Mouse (Mus musculus) lung, postnatal 14 days (tissue): ENCODE measurements around the gene Ptbp2.
A peak's percentile ranks its signal among the peaks of the same experiment; 100 is the strongest.

Experiments
- DNase-seq: peaks from one replicate; pipeline ENCODE4 v3.0.0; 2021

Ptbp2 gene

DNA sequence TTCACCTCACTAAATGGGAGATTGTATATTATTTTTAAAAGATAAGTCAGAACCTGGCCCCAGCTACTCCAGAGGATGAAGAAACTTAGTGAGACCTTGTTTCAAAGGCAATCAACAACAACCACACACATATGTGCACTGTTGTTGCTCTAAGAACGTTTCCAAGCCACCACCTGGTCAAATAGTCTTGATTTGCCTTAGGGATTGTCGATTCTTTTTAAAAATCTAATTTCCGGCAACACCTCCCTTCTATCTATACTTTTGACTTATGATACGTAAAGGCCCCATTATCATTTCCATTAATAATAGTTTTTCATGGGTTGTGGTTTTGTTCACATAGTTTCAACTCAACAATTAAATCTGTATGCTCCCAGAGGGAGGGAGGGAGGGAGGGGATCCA lies at the start of gene Ptbp2:
Ptbp2 (minus strand) TSS at position 101 of the 400 bp plus-strand sequence.
- no peak for DNase-seq

DNA sequence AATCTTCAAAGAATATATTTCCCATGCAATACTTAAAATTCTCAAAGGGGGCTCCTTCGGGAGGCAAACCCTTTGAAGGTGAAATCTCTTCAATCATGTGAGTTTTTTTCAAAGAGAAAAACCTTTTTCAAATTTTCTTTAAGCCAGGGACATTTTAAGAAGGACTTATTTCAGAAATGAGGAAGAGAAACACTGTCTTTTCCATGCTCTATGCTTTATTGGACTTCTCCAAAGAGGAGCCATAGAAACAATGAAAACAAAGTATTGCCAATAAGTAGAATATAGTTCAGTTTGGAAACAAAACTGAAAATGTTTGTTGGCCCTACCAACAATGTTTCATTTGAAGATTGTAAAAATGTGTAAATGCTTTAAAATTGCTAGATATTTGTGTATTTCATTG lies 30.4 kb upstream of the Ptbp2 start:
- no peak for DNase-seq

DNA sequence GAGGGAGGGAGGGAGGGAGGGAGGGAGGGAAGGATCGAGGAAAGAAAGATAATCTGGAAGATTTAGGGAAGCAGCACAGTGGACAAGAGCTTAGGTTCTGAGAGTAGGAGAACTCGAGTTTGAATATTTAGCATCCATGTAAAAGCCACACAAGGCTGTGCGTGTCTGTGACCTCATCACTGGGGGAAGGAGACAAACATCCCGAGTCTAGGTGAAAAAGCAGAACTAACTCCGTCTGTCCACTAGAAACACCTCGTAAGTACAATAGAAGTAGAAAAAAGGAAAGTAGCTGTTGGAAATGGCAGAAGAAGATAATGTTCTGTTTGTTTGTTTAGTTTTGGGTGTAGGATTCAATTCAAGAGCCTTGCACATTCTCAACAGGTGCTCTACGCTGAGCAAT lies 21.9 kb upstream of the Ptbp2 start:
- DNase-seq, result no peak

DNA sequence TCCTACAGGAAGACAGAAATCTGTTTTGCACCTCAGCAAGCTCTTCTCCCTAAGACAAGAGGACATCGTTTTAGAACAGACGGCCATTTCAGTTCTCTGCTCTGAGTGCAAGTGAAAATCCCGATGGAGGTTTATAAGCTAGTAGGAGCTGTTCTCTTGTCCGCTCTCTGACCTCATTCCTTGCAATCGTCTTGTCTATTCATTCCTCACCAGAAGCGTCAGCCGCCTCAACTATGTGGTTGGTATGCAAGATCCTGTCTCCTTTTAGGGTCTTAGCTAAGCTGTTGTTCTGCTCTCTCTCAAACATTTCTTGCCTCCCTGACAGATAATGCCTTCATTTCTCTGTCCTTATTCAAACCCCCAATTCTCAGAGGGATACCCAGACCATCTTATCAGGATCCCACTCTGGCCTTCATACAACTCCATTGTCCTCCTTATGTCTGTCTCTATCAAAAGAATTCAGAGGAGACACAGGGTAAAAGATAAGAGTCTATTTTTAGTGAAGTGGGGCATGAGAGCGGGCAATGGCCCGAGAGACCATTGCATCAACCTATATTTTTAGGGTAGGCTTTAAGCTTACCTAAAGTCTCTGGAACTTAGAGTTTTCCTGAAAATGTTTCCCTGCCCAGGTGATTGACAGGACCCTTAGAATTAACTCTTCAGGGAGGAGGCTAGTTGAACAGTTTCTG lies 10.6 kb upstream of the Ptbp2 start:
- no peak for DNase-seq

DNA sequence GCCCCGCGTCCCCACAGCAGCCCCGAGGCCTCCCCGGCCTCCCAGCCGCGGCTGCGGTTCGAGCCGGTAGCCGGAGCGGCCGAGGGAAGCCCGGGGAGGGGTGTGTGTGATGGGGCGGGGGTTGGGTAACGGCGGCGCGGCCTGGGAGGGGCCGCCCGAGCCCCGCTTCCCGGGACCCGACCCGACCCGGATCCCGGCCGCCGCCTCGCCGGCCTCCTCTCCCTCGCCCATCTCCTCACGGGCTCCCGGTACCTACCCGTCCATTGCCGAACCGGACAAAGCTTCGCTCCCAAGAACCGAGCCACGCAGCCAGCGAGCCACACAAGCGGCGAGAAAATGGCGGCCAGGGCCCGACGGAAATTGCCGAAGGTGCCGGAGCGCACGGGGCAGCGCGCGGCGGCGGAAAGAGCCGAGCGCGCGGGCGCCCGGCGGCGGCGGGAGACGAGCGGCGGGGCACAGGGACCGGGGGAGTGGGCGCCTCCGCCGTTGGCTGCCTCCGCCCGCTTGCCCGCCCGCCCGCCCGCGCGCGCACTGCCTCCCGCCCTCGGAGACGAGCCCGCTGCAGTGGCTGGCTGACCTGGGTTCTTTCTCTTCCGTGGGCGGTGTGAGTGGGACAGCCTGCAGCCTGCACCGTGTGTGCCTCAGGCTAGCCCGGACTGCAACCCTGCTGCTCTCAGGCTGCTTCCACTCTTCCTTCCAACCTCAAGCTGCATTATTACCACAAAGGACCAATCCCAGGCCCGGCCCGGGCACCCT lies 1.1 kb downstream of the Ptbp2 start:
- DNase-seq, result peak; percentile 86

DNA sequence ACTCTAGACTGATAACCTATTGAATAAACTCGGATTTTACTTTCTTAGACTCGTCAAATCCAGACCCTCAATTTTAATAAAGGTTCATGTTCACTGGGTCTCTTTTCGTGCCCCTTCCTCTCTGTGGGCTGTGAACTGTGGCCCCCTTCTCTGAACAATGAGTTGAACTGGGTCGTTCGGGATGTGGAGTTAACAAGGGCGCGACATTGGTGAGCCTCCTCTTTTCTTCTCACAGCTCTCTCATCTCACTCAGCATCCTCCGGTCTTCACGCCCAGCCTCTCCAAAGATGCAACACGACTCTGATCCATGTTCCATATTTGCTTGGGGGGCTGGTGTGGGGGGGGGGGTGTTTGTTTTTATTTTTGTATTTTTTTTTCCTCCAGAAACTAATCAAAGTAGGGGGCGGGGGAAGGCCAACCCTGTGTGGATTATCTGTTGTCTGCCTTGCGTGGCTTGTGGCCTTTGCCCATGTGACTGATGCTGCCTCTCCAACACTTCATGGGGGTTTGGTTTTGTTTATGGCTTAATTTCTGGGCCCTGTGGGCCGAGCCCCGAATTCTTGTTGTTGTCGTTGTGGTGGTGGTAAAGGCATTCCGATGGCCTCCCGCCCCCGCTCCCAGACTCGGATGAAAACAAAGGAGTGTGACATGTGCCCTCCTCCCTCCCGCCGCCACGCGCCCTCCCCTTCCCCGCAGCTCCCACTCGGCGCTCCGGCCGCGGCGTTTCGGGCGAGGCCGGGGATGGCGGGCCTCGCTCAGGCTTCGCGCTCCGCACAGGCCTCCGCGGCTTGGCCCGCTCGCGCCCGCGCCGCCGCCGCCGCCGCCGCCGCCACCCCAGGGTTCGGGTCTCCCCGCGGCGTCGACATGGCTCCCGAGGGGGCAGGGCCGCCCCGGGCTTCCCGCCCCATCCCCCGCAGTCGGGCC lies 2.0 kb downstream of the Ptbp2 start:
- DNase-seq, result peak; percentile 51

DNA sequence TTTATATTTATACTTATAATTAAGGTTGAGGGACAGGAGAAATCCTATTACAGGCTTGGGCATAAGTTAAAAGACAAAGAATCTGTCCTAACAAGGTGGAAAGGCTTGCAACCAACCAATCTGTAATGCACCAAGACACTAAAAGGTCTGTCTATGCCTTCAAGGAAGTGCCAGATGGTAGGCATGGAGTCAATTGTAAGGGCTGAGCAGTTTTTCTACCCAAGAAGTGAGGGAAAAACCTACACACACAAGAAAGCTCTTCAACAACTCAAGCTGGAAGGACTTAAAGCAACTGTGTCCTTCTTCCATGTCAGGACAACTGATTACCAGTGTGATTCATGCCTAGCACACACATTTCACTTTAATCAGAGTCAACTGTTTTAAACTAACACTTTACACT lies 3.4 kb downstream of the Ptbp2 start:
- no peak for DNase-seq

DNA sequence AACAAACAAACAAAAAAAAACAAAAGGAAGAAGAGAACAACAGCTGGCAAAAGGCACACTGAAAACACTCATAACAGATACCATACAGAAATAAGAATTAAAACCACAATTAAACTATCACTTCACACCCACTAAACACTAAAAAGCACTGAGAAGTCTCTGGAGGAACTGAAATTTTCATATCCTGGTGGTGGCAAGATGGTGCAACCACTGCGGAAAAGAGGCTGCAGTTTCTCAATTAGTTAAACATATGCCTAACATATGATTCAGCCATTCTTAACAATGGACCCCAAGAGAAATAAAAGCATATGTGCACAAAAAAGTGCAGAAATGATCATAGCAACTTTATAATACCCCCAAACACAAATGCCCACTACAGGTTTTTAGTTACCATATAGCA lies 5.0 kb downstream of the Ptbp2 start:
- DNase-seq, result no peak

DNA sequence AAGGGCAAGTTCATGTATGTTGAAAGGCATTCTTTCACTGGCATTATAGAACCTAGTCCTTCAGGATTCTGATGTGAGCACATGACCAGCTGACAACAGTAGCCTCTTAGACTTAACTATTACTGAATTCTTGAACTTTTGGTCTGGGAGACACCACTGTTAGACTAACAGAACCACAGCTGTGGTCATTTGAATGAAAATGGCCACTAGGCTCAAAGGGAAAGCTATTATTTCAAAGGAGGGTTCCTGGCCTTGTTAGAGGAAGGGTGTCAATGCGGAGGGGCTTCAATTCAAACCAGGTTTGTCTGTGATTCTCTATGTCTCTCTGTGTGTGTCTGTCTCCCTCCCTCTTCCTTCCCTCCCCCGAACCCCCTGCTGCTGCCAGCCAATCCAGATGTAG lies 5.8 kb downstream of the Ptbp2 start:
- DNase-seq, result no peak

DNA sequence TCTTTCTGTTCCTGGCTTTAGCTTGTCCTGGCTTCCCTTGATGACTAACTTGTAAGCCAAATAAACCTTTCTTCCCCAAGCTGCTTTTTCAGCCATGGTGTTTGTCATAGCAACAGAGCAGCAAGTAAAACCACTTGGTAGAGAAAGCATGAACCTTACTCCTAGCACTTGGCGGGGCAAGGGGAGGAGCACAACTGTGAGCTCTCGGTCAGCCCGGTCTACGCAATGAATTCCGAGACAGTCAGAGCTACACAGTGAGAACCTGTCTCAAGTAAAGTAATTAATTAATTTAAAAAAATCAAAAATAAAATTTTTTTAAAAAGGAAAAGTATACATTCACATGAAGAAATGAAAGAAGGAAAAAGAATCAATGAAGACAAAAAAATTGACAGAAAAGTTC lies 8.1 kb downstream of the Ptbp2 start:
- no peak for DNase-seq

DNA sequence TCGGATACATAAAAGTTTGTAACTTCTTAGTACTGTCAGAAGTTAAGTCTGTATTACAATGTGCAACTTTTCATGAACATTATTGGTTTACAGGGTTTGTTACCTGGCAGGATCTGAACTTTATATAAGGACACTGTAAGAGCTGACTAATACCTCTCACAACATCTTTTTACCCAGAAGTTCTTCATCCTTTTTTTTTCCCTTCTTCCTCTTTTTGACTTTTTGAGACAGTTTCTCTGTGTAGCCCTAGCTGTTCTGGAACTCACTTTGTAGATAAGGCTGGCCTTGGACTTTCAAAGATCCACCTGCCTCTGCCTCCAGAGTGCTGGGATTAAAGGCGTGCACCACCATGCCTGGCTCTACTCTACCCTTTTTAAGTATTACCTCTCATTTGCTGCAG lies 11.5 kb downstream of the Ptbp2 start:
- DNase-seq, result no peak

DNA sequence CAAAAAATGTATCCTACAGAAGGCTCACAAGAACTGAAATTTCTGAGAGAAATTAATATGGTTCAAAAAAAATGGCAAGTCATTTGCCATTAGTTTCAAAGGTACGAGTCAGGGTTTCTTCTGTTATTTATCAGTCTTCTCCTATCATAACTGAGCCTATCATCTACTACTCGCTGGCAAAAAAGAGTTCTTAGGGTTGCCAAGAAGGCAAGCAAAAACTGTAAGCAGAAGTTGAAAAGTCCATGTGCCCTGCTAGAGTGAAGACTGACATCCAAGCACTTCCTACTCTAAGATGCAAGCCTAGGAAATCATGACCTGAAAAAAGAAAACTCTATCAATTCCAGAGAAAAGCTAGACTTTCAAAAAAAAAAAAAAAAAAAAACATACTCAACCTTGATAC lies 20.5 kb downstream of the Ptbp2 start:
- no peak for DNase-seq

DNA sequence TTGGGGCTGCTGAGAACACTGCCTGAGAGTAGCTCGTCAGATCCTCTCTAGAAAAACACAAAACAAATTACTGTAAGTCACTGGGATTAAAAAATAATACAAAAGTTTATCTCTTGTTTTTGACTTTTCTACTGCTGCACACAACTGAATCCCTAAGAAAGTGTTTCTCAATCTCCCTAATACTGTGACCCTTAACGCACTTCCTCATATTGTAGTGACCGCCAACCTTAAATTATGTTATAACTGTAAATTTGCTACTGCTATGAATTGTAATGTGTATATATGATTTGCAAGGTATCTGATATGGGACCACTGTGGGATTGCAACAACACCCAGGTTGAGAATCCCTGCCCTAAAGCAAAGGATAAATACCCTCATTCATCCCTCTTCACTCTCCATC lies 22.5 kb downstream of the Ptbp2 start:
- DNase-seq, result no peak

DNA sequence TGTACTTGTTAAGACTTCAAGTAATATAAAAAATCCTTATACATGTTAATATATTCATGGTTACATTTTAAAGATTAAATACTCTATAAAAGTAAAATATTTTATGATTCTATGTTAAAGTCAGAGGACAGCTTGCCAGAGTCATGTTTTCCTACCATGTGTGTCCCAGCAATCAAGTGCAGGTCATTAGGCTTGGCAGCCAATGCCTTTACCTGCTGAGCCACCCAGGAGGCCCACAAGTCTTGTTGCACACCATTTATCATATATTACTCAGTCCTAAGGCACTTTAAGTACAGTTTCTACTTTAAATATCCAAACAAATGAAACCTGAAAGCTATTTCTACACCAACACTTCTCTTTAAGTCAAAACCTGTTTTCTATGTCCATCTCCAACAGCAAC lies 30.5 kb downstream of the Ptbp2 start:
- no peak for DNase-seq

DNA sequence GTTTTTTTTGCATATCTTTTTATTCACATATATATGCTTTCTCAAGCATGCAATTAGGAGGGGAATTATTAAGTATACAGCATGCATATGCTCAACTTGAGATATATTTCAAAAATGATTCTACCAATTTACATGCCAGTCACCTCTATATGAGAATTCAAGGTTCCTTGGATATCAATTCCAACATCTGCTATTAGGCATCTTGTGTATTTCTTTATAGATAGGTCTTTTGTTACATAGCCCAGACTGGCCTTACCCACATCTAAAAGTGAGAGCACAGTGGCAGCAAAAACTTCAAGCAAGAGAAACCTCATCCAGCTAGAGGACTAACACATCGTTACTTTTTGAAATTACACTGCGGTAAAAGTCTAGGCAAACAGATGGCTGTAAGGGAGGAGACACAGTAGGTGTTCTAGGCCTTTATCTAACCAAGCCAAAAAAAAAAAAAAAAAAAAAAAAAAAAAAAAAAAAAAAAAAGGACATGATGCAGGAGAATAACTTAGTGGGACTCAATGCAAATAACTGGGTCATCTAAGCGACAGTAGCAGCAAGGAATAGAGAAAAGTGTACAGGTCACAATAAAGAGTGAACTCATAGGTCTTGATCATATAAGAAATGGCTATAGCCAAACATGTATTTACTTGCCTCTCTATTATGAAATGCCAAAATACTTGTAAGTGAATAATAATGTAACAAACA lies 34.6 kb downstream of the Ptbp2 start:
- DNase-seq, result no peak

DNA sequence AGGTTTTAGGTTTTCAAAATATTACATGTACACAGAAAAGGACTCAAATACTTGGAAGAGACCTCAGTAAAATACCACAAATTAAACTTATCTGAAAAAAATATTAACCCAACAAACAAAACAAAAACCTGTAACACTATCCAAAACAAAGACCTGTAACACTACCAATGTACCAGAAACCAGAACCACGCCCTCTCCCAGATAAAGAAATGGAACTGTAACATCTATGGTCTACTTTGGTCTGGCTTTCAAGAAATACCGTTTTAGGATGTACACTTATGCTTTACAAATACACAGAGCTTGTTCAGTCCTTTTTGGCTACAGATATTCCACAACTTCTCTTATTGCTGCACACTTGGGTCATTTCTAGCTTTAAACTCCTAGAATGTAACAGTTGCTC lies 35.1 kb downstream of the Ptbp2 start:
- no peak for DNase-seq

DNA sequence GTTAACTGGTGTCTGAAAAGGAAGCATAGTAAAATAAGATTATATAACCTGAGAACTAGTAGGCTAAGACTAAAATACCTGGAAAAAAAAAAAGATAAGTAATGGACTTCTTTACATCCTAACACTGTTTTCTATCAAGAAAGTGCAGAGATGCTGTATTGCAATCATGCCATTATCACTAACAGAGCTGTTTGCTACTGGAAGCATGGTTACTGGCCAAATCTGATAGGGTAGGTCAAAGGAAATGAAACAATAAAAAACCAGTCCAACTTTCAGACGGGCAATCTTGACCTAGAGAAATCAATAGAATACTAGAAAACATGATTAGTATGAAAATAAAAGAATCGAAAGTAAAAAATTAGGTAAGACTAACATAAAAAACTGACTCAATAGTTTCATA lies 37.6 kb downstream of the Ptbp2 start:
- DNase-seq, result no peak

DNA sequence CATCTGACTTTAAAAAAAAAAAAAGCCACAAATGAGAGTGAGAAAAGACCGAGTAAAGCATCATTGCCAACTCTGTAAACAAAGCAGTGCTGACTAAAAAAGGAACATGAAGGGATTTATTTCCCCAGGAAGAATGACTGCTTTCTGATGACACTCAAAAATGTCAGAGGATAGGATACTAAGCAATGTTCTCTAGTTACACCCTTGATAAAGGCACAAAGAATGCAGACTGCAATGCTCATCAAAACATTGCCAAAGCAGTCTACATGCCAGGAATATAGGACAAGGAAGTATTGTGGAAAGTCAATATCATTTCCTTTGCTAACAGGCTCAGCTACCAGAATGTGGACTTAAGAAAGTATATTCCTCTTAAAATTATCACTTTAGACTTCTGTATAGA lies 38.5 kb downstream of the Ptbp2 start:
- DNase-seq, result no peak

DNA sequence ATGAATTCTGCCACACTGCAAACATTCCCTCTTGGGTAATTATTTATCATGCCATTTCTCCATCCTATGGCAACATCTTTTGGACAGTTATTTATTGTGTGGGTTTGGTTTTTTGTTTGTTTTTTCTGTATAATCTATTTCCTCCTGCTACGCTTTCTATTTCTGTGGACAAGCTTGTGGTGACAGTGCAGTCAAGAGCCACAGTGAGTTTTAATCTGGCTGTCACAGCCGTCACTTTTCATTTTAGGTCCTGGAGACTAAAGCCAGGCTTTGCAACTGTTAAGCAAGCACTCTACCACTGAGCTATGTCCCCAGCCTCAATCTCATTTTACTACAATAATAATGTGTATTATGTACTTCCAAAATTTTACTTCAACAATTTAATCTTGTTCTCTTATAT lies 54.4 kb downstream of the Ptbp2 start:
- DNase-seq, result no peak

DNA sequence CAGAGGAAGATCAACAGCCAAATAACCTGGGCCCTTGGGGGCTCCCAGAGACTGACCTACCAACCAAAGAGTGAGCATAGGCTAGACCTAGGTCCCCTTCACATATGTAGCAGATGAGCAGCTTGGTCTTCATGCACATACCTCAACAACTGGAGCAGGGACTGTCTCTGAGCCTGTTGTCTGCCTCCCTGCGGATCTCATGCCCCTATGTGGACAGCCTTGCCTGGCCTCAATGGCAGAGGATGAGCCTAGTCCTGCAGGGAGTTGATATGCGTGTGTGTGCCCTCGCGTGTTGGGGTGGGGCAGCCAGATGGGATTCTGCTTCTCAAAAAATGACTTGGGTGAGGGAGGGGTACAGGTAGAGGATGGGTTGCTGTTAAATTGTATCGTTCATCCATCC lies 72.2 kb downstream of the Ptbp2 start:
- no peak for DNase-seq

DNA sequence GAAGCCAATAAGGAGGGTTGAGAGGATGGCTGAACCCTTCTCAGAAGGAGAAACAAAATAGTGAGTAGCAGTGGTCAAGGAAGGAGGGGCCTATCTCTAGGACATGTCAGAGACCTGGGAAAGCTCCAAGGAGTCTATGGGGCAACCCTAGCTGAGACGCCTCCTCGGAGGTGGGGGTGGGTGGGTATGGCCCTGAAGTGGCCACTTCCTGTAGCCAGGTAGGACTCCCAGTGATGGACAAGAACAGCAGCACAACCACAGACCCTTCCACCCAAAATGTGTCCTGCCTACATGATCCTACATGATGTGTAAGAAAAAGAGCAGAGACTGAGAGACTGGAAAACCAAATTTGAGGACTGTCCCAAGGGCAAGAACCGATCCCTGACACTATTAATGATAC lies 72.8 kb downstream of the Ptbp2 start:
- no peak for DNase-seq

DNA sequence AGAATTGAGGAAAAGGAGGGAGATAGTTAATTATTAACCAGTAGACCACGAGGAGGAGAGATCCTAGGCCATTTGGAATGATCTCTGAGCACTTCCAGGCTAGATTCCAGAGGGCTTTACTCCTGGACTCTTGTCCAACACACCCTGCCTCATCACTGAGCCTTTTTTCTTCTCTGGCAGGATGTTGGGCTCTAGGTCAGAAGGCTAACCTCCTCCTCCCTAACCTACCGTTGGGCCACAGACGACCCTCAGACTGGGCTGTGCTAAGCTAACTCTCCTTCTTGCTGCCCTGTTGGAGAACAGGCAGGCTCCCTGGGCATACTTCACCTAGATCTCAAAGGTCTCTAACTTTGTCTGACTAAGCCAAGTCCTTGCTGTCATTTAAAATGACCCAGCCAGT lies 82.8 kb downstream of the Ptbp2 start:
- no peak for DNase-seq

DNA sequence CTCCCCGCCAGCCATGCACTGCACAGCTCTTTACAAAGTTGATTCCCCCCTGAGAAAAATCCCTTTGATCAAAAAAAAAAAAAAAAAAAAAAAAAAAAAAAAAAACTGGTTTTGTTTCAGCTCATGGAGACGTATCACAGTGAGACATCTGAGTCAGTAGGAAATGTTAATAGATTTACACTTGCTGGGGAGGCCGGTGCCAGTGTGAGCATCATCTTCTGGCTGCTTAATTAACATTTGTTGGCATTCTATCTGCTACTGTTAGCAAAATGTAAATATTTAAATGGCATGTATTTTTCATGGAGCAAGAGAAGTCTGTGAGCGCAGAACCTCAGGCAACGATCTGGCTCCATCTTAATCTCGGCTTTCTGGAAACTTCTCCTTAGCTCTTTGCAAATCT lies 99.5 kb downstream of the Ptbp2 start:
- DNase-seq, result no peak
